Mouse (Mus musculus) erythroblast, embryonic 14.5 days (primary cell): ENCODE results near the gene Dnajc8.

Experiments used
- GATA1 ChIP-seq: IDR thresholded peaks from 2 replicates; pipeline ENCODE4 v1.6.1; 2012; ENCODE audit warnings: low read length, inconsistent platforms, mixed read lengths
- TAL1 ChIP-seq: IDR thresholded peaks from 3 replicates; pipeline ENCODE4 v1.6.1; 2012; ENCODE audit warnings: low read length, inconsistent platforms, mixed read lengths

DNA sequence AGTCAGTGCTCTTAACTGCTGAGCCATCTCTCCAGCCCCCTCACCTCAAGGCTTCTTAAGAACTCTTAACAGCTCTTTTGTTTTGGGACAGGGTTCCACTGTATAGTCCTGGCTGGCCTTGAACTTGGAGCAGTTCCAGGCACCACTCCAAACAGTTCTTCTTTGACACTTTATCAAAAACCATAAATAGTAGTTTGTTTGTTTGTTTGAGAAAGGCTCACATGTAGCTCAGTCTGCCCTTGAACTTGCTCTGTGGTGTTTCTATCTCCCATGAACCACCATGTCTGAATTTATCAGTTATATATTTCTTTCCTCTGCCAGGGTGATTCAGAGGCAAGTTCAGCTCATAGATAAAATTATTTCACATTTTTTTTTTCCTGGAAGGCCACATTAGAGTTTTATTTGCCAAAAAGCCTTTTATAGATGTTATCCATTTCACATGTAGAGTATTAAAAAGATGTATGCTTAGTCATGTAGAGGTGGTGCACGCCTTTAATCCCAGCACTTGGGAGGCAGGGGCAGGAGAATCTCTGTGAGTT is 39.5 kb downstream of the Dnajc8 start:
- TF ChIP-seq GATA1 (no peak), TAL1 (no peak)
